Mouse (Mus musculus): ENCODE results near the gene Gpr37l1.
"Not testable (repeated sequence)": the region's sequence is repeated elsewhere in the genome, so short reads cannot be mapped to it uniquely, and the experiment has no call there.

Gpr37l1 gene

DNA sequence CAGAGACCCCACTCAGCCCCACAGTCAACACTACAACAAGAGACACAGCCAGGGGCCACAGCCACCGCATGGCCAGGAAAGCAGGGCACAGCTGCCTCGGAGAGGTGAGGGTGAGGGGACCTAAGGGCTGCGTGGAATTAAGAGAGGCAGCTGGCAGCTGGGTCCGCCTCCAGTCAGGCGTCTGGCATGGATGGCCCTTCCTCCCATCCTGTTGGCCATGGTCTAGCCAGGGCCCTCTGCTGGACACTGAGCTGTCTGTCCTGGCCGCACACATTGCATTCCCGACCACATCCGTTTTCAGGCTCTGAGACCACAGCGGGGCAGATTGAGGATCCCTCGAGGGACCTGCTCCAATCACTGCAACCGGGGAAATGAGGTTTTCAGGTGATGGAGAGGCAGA lies at the start of gene Gpr37l1:
TSS of gene Gpr37l1 (minus strand) at position 247 of the 400 bp plus-strand sequence.
- DNase-seq (ENCODE audit: low spot score in 2 of 2) = no peak

DNA sequence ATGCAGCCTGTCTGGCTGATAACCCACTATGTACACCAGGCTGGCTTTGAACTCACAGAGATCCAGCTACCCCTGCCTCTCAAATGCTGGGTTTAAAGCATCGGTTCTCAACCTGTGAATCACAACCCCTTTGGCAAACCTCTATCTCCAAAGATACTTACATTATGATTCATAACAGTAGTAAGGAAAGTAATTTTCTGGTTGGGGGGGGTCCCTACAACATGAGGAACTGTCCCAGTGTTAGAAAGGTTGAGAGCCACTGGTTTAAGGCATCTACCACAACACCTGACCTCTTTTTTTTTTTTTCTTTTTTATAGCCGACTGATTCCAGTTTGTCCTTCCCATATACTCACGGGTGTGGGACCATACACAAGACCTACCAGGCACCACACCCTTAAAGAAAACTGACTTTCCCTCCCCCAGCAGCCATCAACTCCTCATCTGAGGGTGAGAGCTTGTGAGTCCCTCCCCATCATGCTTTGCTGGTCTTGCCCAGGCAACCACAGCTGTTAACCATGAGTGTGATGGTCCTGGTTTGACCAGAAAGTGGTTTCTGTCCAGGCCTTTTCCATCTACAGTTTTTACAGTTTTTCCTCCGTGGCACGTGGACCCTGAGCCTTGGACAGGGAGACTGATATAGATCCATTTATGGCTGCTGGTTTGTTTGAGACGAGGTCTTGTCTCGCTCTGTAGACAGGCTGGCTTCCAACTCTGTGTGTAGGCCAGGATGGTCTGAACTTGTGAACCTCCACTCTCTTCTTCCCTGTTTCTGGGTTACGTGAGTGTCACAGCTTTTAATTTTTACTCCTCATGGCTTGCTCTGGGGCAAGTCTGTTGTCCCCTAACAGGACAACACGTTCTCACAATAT lies 46.5 kb upstream of the Gpr37l1 start:
- DNase-seq (ENCODE audit: low spot score in 2 of 2) = no peak

DNA sequence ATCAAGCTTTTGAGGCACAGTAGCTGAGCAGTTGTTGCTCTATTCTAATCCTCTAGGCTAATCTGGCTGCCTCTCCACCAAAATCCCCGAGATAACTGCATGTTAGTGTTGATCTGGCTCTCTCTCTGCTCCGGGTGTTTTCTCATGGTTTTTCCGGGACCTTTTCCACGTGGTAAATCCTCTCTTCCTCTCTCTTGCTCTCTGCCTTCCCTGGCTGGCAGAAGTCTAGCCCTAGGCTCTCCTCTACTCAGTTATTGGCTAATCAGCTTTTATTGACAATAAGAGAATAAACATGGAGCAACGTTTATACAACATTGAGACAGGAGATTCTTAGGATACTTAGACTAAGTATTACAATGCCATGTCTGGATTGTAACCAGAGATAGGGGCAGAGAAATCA lies 42.9 kb upstream of the Gpr37l1 start:
- DNase-seq (ENCODE audit: low spot score in 2 of 2) = no peak

GRCm38 (mm10) chr1:135208716-135209115 lies 41.2 kb upstream of the Gpr37l1 start:
- no peak for DNase-seq (ENCODE audit: low spot score in 2 of 2)

DNA sequence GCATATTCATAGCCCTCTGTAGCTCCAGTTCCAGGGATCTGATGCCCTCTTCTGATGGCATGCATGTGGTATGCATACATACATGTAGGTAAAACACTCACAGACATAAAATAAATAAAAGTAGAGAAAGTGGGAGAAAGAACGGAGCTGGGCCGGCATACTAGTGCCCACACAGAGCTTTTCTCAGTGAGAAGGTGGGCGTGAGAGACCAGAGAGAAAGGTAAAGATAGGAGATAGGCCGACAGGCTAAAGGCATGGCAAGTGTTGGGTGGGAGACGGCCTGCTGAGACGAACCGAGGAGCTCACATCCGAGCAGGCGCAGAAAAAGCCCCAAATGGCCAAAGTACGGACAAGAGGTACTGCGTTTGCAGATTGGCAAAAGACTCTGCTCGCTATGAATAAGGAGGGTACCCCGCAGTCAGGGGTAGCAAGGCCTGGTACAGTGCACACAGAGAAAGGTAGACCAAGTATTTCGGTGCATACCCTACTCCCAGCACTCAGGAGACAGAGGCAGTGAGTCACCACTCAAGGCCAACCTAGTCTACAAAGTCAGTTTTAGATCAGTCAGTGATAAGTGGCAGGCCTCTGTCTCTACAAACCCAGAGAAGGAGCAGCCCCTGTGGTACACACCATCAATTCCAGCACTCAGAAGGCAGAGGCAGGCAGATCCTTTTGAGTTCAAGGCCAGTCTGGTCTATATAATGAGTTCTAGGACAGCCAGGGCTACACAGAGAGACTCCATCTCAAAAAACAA lies 39.3 kb upstream of the Gpr37l1 start:
- DNase-seq (ENCODE audit: low spot score in 2 of 2) = no peak

DNA sequence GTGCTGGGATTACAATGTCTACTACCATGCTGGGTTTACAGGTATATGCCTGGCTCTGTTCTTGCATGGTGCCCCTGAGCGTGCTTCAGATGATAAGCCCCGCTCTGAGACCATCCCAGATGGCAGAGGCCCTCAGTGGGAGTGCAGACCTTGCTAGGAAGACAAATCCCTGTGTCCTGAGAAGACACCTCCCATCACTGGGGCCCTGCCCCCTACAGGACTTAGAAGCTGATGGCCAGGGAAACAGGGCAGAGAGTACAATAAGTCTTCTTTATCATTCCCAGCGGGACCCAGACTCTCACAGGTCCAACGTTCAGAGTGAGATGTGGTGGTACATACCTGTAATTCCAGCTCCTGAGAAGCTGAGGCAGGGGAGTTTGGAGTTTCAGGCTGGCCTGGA lies 37.8 kb upstream of the Gpr37l1 start:
- DNase-seq (ENCODE audit: low spot score in 2 of 2) = no peak

DNA sequence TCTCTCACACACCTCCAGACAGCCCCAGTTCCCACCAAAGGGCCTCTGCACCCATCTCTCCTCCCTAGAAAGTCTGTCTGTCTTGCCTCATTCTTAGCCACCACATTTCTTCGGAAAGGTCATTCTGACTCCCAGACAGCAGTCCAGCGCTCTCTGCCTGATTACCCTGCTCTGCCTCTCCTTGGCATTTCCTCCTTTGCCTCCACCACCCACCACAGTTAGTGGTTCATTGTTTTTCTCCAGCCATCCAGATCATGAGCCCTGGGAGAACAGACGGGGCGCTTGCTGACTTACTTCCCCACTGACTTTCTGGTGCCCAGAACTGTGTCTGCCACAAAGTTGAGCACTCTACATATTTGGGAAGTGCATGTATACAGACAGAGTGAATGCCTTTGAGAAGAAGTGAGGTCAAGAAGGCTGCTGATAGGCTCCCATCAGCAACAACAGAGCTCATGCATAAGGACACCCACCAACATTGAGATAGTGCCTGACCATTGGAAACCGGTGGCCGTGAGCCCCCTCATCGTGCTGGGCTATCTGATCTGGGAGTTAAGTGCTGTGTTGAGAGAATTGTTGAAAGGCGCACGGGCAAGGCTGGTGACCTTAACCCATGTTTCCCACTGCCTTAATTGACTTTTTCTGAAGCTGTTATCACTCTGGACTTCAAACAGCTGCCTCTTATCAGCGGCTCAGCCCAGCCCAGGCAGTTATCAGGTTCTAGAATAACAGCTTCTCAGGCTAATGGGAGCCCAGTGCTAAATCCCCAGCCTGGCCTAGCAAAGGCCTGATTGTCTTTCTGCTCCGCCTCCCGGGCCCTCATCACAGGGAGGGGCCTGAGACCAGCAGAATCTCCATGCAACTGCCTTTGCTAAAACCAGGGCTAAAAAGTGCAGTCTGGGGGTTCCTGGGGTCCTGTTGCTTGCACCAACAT lies 37.0 kb upstream of the Gpr37l1 start:
- peak; percentile 55 to 71 for DNase-seq (ENCODE audit: low spot score in 2 of 2)

- DNase-seq (ENCODE audit: low spot score in 2 of 2) = no peak
These were observed 32.9 kb upstream of the Gpr37l1 start for GRCm38 (mm10) chr1:135200400-135200799.

DNA sequence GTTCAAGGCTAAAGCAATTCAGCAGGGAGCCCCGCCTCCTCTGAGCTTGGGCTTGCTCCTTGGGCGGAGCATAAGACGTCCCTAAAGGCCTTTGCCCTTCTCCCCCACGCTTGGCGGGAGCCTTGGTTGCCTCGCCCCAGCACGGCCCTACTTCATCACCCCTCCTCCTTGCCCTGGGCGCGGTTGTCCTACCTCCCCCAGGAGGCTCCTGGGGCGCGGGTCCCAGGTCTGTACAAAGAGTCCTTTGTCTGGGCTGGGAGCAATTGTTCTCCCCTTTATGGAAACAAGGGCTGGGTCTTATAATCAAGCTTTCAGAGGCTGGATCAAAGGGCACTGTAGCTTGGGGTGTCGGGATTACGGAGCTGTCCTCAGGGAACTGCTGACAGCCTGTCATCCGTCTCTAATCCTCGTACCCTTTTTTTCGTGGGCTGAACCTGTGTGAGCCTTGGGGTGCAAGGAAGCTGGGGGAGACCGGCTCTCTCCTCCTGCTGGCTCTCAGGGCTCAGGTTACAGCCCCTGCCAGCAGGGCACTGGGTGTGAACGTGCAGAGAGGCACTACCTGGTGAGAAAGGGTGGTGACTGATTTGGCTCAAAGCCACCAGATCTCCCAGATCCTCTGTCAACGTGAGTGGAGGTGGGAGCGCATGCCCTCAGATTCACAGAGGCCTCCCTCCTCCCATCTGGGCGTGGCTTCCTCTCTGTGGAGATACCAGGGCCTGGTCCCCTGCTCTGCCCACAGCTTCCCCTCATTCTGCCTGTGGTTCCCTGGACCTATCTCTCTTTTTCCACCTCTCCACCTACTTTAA lies 31.7 kb upstream of the Gpr37l1 start:
- peak in 1 of 2 experiments; percentile 21 for DNase-seq (ENCODE audit: low spot score in 2 of 2)

GRCm38 (mm10) chr1:135198412-135198811 lies 30.9 kb upstream of the Gpr37l1 start:
- DNase-seq (ENCODE audit: low spot score in 2 of 2) = no peak

DNA sequence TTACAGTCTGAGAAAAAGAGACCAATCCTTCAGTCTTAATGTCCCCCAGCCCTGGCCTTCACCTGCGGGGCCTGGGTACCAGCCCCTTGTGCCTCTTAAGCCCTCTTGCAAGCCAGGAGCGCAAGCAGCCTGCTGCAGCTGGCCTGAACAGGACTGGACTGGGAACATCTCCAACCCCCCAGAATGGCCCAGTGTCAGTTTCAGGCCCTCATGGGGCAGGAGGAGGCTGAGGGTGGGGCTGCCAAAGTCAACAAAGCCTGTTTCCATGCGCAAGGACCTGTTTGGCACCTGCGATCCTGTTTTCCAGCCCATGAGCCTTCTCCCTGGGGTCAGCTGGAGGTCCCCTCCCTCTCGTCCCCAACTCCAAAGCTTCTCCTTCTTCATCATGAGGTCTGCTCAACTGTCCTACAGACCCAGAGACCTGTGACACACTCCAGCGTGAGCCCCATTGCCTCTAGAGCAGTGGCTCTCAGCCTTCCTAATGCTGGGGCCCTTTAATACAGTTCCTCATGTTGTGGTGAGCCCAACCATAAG lies 28.5 kb upstream of the Gpr37l1 start:
- no peak for DNase-seq (ENCODE audit: low spot score in 2 of 2)

GRCm38 (mm10) chr1:135194335-135194734 lies 26.9 kb upstream of the Gpr37l1 start:
- not testable (repeated sequence) for DNase-seq (ENCODE audit: low spot score in 2 of 2)

GRCm38 (mm10) chr1:135189186-135189585 lies 21.7 kb upstream of the Gpr37l1 start:
- DNase-seq (ENCODE audit: low spot score in 2 of 2) = no peak

GRCm38 (mm10) chr1:135188197-135188596 lies 20.7 kb upstream of the Gpr37l1 start:
- no peak for DNase-seq (ENCODE audit: low spot score in 2 of 2)

DNA sequence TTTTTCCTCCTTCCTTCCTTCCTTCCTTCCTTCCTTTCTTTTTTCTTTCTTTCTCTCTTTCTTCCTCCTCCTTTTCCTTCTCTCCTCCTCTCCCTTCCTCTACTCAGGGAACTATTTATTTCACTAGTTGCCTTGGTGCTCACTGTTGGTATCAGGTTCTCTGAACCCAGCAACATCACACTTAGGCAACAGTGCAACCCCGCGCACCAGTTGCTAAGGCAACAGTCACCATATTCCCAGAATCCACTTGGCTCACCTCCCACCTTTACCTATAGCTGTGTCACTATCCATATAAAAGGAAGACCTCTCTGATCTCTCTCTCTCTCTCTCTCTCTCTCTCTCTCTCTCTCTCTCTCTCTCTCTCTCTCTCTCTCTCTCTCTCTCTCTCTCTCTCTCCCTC lies 19.5 kb upstream of the Gpr37l1 start:
- DNase-seq (ENCODE audit: low spot score in 2 of 2) = not testable (repeated sequence)

- no peak for DNase-seq (ENCODE audit: low spot score in 2 of 2)
These were observed 18.9 kb upstream of the Gpr37l1 start for GRCm38 (mm10) chr1:135186427-135186826.

DNA sequence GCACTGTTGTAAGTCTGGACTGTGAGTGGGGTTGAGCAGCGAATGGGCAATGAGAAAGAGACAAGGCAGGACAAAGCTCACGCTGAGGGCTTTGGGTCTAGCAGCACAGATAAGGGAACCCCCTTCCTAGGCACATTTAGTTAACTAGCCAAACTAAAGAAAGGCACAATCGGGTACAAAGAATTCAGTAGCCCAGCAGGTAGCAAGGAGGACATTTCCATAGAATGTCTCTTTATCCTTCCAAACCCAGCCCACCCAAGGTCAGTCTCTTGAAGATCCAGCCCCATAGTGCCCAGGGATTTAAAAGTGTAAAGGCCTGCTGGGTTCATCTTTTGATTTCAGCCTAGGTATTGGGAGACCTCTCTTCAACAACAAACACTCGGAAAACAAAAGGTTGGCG lies 18.5 kb upstream of the Gpr37l1 start:
- DNase-seq (ENCODE audit: low spot score in 2 of 2) = no peak

DNA sequence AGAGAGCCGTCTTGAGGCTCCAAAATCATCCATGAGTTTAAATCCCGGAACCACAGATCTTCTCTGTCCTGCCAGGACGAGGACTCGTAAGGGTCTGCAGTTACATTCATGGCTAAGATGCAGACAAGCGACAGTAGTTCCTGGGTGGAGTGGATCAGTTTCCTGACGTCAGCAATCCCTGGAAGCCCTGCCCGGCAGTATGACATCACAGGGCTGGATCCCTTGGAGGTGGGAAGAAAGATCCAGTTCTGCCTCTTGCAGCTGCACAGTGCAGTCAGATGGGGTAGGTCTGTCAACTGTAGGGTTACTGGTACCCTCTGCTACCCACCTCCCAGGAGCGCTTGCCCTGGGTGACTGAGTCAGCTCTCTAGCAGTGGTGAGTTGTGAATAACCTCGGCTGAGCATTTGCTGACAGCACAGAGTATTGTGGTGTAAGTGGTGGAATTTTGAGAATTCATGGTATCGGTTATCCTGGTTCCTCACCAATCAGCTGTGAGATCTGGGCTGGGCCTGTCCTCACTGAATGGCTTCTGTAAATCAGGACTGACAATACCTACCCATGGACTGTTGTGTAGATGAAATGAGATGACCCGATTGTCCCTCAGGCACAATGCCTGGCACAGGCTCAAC lies 16.6 kb upstream of the Gpr37l1 start:
- DNase-seq (ENCODE audit: low spot score in 2 of 2) = no peak

GRCm38 (mm10) chr1:135183448-135183847 lies 16.0 kb upstream of the Gpr37l1 start:
- DNase-seq (ENCODE audit: low spot score in 2 of 2) = no peak

DNA sequence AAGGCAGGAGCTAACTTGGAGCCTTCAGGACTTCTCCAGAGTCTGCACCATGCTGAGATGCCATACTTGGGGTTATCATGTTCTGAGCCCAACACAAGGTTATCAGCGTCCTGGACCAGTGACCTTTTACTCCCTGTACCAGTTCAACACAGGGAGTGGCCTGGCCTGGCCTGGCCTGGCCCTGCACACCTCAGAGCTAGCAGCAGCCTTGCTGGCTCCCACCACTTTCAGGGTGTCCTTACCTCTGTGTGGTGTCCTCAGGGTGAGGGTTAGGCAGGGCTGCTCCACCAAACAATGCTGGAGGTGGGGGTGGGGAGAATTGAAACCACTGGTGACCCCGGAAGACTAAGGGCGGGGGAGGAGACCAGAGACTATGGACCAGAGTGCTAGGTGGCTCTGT lies 15.5 kb upstream of the Gpr37l1 start:
- DNase-seq (ENCODE audit: low spot score in 2 of 2) = no peak

Data from spleen, postnatal 4 days (tissue).